Mouse (Mus musculus) heart, adult 2 months (tissue): ENCODE data around the gene Uck2.

ENCODE experiments used
- CTCF ChIP-seq: fragments of 200-600 bp; IDR thresholded peaks from 2 replicates; pipeline ENCODE4 v1.8.1; 2022; ENCODE audit warnings: antibody characterized with exemption, mild to moderate bottlenecking, moderate library complexity
- EP300 ChIP-seq: fragments of 200-500 bp; IDR thresholded peaks from 2 replicates; pipeline ENCODE4 v1.6.1; 2011; ENCODE audit warnings: low read depth, low read length, control low read depth; ENCODE audit not compliant: insufficient read depth
- POLR2A ChIP-seq: fragments of 200-500 bp; IDR thresholded peaks from 2 replicates; pipeline ENCODE4 v1.6.1; 2011; ENCODE audit warnings: mild to moderate bottlenecking, low read depth, low read length, control low read depth; ENCODE audit not compliant: insufficient read depth

DNA sequence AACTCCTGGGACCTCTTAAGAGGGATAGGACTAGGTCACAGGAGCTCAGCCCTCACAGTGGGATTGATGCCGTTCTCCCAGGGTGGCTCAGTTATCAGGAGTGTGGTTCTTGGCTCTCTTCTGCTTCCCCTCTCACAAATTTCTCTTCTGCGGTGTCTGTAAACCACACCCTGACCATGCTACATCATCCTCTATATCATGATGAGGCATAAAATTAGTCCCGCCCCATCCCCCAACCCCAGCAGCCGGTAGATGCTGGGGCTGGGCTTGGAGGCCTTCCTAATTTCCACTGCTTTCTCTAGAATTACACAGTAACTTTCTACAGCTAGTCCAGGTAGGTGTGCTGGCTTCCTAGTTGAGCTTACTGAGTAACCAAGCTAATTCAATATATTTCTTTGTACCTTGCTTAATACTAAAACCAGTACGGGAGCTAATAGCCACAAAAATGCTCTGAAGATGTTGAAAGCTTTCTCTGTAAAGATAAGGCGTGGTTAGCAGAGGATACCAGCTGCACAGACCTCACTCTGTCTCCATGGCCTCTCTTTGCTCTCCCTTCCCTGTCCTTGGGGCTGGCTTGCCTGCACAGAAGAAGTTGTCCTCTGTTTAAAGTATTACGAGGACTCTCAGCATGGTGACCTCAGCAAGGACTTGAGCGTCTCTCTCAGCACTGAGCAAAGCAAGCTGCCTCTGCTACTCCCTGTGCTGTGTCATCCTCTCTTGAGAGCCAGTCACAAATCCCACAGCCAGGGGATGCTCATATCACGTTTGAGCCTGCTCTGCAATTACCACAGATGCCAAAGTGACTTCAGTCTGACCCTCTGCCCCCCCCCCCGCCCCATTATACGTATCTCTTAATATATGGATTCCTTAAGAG, 3.8 kb upstream of the Uck2 start:
- TF ChIP-seq CTCF (no peak), POLR2A (no peak), EP300 (no peak)
